Mouse (Mus musculus): ENCODE measurements at regions not wholly inside any gene's neighbourhood (a gene's known extent, or its start where the extent isn't known, plus 50 kb on each side); places are given as distances from the start of the nearest gene placed in this dataset.

GRCm38 (mm10) chr3:115590716-115591115, 124.2 kb downstream of the S1pr1 start:
- DNase-seq, result no peak

GRCm38 (mm10) chr3:115588585-115588984, 126.3 kb downstream of the S1pr1 start:
- no peak for DNase-seq

GRCm38 (mm10) chr3:115580131-115580932, 134.5 kb downstream of the S1pr1 start:
- no peak for DNase-seq

- DNase-seq, result no peak
Measured at GRCm38 (mm10) chr3:115575371-115575770, 139.5 kb downstream of the S1pr1 start.

- no peak for DNase-seq
Measured at GRCm38 (mm10) chr3:115562735-115563134, 152.1 kb downstream of the S1pr1 start.

- DNase-seq, result no peak
Measured at GRCm38 (mm10) chr3:115554809-115555708, 159.8 kb downstream of the S1pr1 start.

GRCm38 (mm10) chr3:115553848-115554515, 160.9 kb downstream of the S1pr1 start:
- peak; percentile 13 to 36 for DNase-seq

GRCm38 (mm10) chr3:115541789-115542188, 173.1 kb downstream of the S1pr1 start:
- DNase-seq, result peak in 1 of 2 experiments; percentile 52

- DNase-seq, result no peak
Measured at GRCm38 (mm10) chr3:115538355-115538754, 176.5 kb downstream of the S1pr1 start.

- no peak for DNase-seq
Measured at GRCm38 (mm10) chr3:115532141-115532735, 182.6 kb downstream of the S1pr1 start.

- DNase-seq, result no peak
Measured at GRCm38 (mm10) chr3:115530441-115530840, 184.4 kb downstream of the S1pr1 start.

GRCm38 (mm10) chr3:115529918-115530317, 185.0 kb downstream of the S1pr1 start:
- DNase-seq, result peak in 1 of 2 experiments; percentile 14

- DNase-seq, result no peak
Measured at GRCm38 (mm10) chr3:115523515-115523914, 191.4 kb downstream of the S1pr1 start.

- DNase-seq, result no peak
Measured at GRCm38 (mm10) chr3:115515645-115516044, 199.2 kb downstream of the S1pr1 start.

GRCm38 (mm10) chr3:115509658-115510057, 205.2 kb downstream of the S1pr1 start:
- no peak for DNase-seq

- no peak for DNase-seq
Measured at GRCm38 (mm10) chr3:115497420-115497819, 217.5 kb downstream of the S1pr1 start.

GRCm38 (mm10) chr3:115496110-115496509, 218.8 kb downstream of the S1pr1 start:
- no peak for DNase-seq

GRCm38 (mm10) chr3:115495692-115496091, 219.2 kb downstream of the S1pr1 start:
- DNase-seq, result no peak

GRCm38 (mm10) chr3:115468980-115469379, 245.9 kb downstream of the S1pr1 start:
- DNase-seq, result no peak

GRCm38 (mm10) chr3:115467850-115468249, 247.0 kb downstream of the S1pr1 start:
- no peak for DNase-seq

- DNase-seq, result no peak
Measured at GRCm38 (mm10) chr3:115462623-115463022, 252.2 kb downstream of the S1pr1 start.
